Mouse (Mus musculus) c-Kit-positive CD71-positive TER-119-negative erythroid progenitor cells, embryonic 14.5 days (primary cell): ENCODE results near the gene Lrrtm3.

Source experiments
- DNase-seq: peaks from one replicate; pipeline ENCODE4 v3.0.0-alpha.2; 2013; ENCODE audit warnings: low read depth

The Lrrtm3 gene

GRCm38 (mm10) chr10:64041218-64041617 lies 48.9 kb downstream of the Lrrtm3 start:
- no peak for DNase-seq

- no peak for DNase-seq
Measured at GRCm38 (mm10) chr10:64039760-64040535, 50.1 kb downstream of the Lrrtm3 start.

- no peak for DNase-seq
Measured at GRCm38 (mm10) chr10:64030901-64031300, 59.2 kb downstream of the Lrrtm3 start.

- DNase-seq, result no peak
Measured at GRCm38 (mm10) chr10:64023340-64023739, 66.7 kb downstream of the Lrrtm3 start.

- no peak for DNase-seq
Measured at GRCm38 (mm10) chr10:64020347-64020746, 69.7 kb downstream of the Lrrtm3 start.

GRCm38 (mm10) chr10:64001996-64002395 lies 88.1 kb downstream of the Lrrtm3 start:
- no peak for DNase-seq

GRCm38 (mm10) chr10:64001531-64001930 lies 88.5 kb downstream of the Lrrtm3 start:
- DNase-seq, result no peak

GRCm38 (mm10) chr10:63994251-63994650 lies 95.8 kb downstream of the Lrrtm3 start:
- no peak for DNase-seq

GRCm38 (mm10) chr10:63985576-63985975 lies 104.5 kb downstream of the Lrrtm3 start:
- DNase-seq, result no peak

- no peak for DNase-seq
Measured at GRCm38 (mm10) chr10:63979410-63979809, 110.7 kb downstream of the Lrrtm3 start.

GRCm38 (mm10) chr10:63978969-63979368 lies 111.1 kb downstream of the Lrrtm3 start:
- DNase-seq, result no peak

- no peak for DNase-seq
Measured at GRCm38 (mm10) chr10:63978535-63978934, 111.5 kb downstream of the Lrrtm3 start.

- DNase-seq, result no peak
Measured at GRCm38 (mm10) chr10:63978101-63978500, 112.0 kb downstream of the Lrrtm3 start.

- DNase-seq, result no peak
Measured at GRCm38 (mm10) chr10:63972300-63972699, 117.8 kb downstream of the Lrrtm3 start.

GRCm38 (mm10) chr10:63954308-63954930 lies 135.7 kb downstream of the Lrrtm3 start:
- no peak for DNase-seq

- no peak for DNase-seq
Measured at GRCm38 (mm10) chr10:63951481-63951880, 138.6 kb downstream of the Lrrtm3 start.

- DNase-seq, result no peak
Measured at GRCm38 (mm10) chr10:63950867-63951266, 139.2 kb downstream of the Lrrtm3 start.

- no peak for DNase-seq
Measured at GRCm38 (mm10) chr10:63947266-63947665, 142.8 kb downstream of the Lrrtm3 start.

- DNase-seq, result no peak
Measured at GRCm38 (mm10) chr10:63945534-63945933, 144.5 kb downstream of the Lrrtm3 start.

GRCm38 (mm10) chr10:63933946-63934345 lies 156.1 kb downstream of the Lrrtm3 start:
- DNase-seq, result no peak

GRCm38 (mm10) chr10:63927334-63927733 lies 162.7 kb downstream of the Lrrtm3 start, which contains the start of gene Gm10118:
Gene Gm10118, minus strand, starts transcription at chr10:63927434.
- no peak for DNase-seq

GRCm38 (mm10) chr10:63908878-63909277 lies 181.2 kb downstream of the Lrrtm3 start:
- no peak for DNase-seq

GRCm38 (mm10) chr10:63899891-63900290 lies 190.2 kb downstream of the Lrrtm3 start:
- DNase-seq, result no peak

GRCm38 (mm10) chr10:63894612-63895011 lies 195.5 kb downstream of the Lrrtm3 start:
- no peak for DNase-seq
